Comparison of ENCODE assay signal across 8 mouse cellular contexts in genomic region chr11:5061413-5062139, GRCm38 (mm10). TPM values are rescaled to one million over a fixed set of nuclear protein-coding genes. Genes with fewer than 3 reads are reported as not detected.
DNase-seq lines count a peak whose midpoint lies in the region; ATAC-seq and TF ChIP-seq lines count a peak whose summit lies in the region.

No protein-coding gene starts in this region.

- DNase-seq in spleen, adult 12 weeks (ENCODE audit: low spot score): peak; percentile 37
- DNase-seq in spleen, postnatal 14 days (ENCODE audit: low spot score in 2 of 2): no peak
- DNase-seq in midbrain, postnatal 0 days (ENCODE audit: low spot score): peak; percentile 73
- DNase-seq in spleen, postnatal 4 days (ENCODE audit: low spot score in 2 of 2): peak; percentile 64 to 77

- TF ChIP-seq CTCF in midbrain, postnatal 0 days (IDR thresholded peaks at IDR 0.05): no peak

- H3K27ac ChIP-seq in heart, embryonic 12.5 days (ENCODE audit: poor library complexity, severe bottlenecking): no peak overlapping the region
- no peak overlapping the region for H3K27ac ChIP-seq in kidney, embryonic 16.5 days (ENCODE audit: low read length)
- no peak overlapping the region for H3K27ac ChIP-seq in limb, embryonic 15.5 days
- no peak overlapping the region for H3K27ac ChIP-seq in midbrain, postnatal 0 days (ENCODE audit: low read depth, low read length)

- H3K4me3 ChIP-seq in heart, embryonic 12.5 days: peak overlapping the region; percentile 46
- peak overlapping the region; percentile 32 for H3K4me3 ChIP-seq in kidney, embryonic 16.5 days (ENCODE audit: low read length)
- H3K4me3 ChIP-seq in limb, embryonic 15.5 days: peak overlapping the region; percentile 40
- peak overlapping the region; percentile 12; the same call in 1 of the 2 replicates for H3K4me3 ChIP-seq in midbrain, postnatal 0 days (ENCODE audit: low read depth, low read length)

- WGBS in heart, embryonic 12.5 days: 3% methylated on average over 62 of the region's 62 CpGs
- 2% methylated on average over 56 of the region's 62 CpGs for WGBS in kidney, embryonic 16.5 days
- WGBS in limb, embryonic 15.5 days: 3% methylated on average over 61 of the region's 62 CpGs
- WGBS in midbrain, postnatal 0 days: 8% methylated on average over 59 of the region's 62 CpGs

- peaks cover 75% of the 10 kb centered on the region for H3K27me3 ChIP-seq in heart, embryonic 12.5 days (replicated peaks)
- peaks cover 47% of the 10 kb centered on the region for H3K27me3 ChIP-seq in kidney, embryonic 16.5 days (ENCODE audit: insufficient read depth, low read length)
- peaks cover 72% of the 10 kb centered on the region for H3K27me3 ChIP-seq in limb, embryonic 15.5 days
- peaks cover 38% of the 10 kb centered on the region for H3K27me3 ChIP-seq in midbrain, postnatal 0 days (ENCODE audit: insufficient read depth, low read length)

- H3K4me1 ChIP-seq in heart, embryonic 12.5 days (replicated peaks): peaks cover 68% of the 10 kb centered on the region
- H3K4me1 ChIP-seq in kidney, embryonic 16.5 days (ENCODE audit: insufficient read depth, low read length): peaks cover 69% of the 10 kb centered on the region
- H3K4me1 ChIP-seq in limb, embryonic 15.5 days: peaks cover 77% of the 10 kb centered on the region
- peaks cover 18% of the 10 kb centered on the region; the same call in 1 of the 2 replicates for H3K4me1 ChIP-seq in midbrain, postnatal 0 days (ENCODE audit: insufficient read depth, low read length)

- 0 out of 2 replicates have a peak, but pooled peaks cover 8% of the 10 kb centered on the region for H3K36me3 ChIP-seq in heart, embryonic 12.5 days
- H3K36me3 ChIP-seq in kidney, embryonic 16.5 days (ENCODE audit: insufficient read depth, low read length): no peaks in the 10 kb centered on the region
- H3K36me3 ChIP-seq in limb, embryonic 15.5 days: peaks cover 6% of the 10 kb centered on the region
- H3K36me3 ChIP-seq in midbrain, postnatal 0 days (ENCODE audit: insufficient read depth, low read length): peaks cover 7% of the 10 kb centered on the region

- H3K9ac ChIP-seq in heart, embryonic 12.5 days: peak overlapping the region; percentile 60; the same call in 1 of the 2 replicates
- H3K9ac ChIP-seq in kidney, embryonic 16.5 days (replicated peaks; ENCODE audit: low read length): peak overlapping the region; percentile 55
- H3K9ac ChIP-seq in limb, embryonic 15.5 days: peak overlapping the region; percentile 35
- H3K9ac ChIP-seq in midbrain, postnatal 0 days (replicated peaks; ENCODE audit: low read length, poor library complexity, severe bottlenecking): peak overlapping the region; percentile 20; the same call in 1 of the 2 replicates

- H3K9me3 ChIP-seq in heart, embryonic 12.5 days (replicated peaks): no peaks in the 10 kb centered on the region
- no peaks in the 10 kb centered on the region for H3K9me3 ChIP-seq in kidney, embryonic 16.5 days (ENCODE audit: low read length)
- H3K9me3 ChIP-seq in limb, embryonic 15.5 days: no peaks in the 10 kb centered on the region
- no peaks in the 10 kb centered on the region for H3K9me3 ChIP-seq in midbrain, postnatal 0 days (ENCODE audit: low read length)

- peak overlapping the region; percentile 78 for H3K4me2 ChIP-seq in heart, embryonic 12.5 days
- peak overlapping the region; percentile 68 for H3K4me2 ChIP-seq in kidney, embryonic 16.5 days (replicated peaks; ENCODE audit: low read depth, low read length)
- H3K4me2 ChIP-seq in limb, embryonic 15.5 days: peak overlapping the region; percentile 78
- H3K4me2 ChIP-seq in midbrain, postnatal 0 days (ENCODE audit: low read depth, low read length, poor library complexity, severe bottlenecking): peak overlapping the region; percentile 46

- ATAC-seq in erythroid progenitor cell, adult 5-6 weeks (replicated peaks; ENCODE audit: low FRiP score, poor library complexity, severe bottlenecking): peak; percentile 20; the same call in 1 of the 2 replicates
- ATAC-seq in heart, embryonic 12.5 days (ENCODE audit: insufficient number of reproducible peaks, low FRiP score): peak; percentile 64
- peak; percentile 25 for ATAC-seq in kidney, embryonic 16.5 days (ENCODE audit: low FRiP score, low TSS enrichment)
- peak; percentile 43 for ATAC-seq in limb, embryonic 15.5 days (ENCODE audit: insufficient number of reproducible peaks, low FRiP score, low TSS enrichment, low read depth)
- no peak for ATAC-seq in midbrain, postnatal 0 days (ENCODE audit: low FRiP score)

RNA-seq across cellular contexts. Expression of gene Gas2l1, which starts 3.6 kb away (rescaled TPM):
- total RNA-seq in erythroid progenitor cell, adult 5-6 weeks (2015; ENCODE audit: low replicate concordance): 0.42 and 2.2 TPM in 2 replicates
- total RNA-seq in erythroid progenitor cell, adult 5-6 weeks (2017; ENCODE audit: low replicate concordance): 1.7 TPM in 1 of 2 replicates, not detected in the other
- polyA plus RNA-seq in heart, embryonic 12.5 days (2016; fragmentation: Nextera tagmentation; extraction: Ambion mirVana): 31.6 and 35.8 TPM in 2 replicates
- polyA plus RNA-seq in kidney, embryonic 16.5 days (2015; fragmentation: Nextera tagmentation; extraction: Ambion mirVana): 28.4 and 28.7 TPM in 2 replicates
- polyA plus RNA-seq in limb, embryonic 15.5 days (2015; fragmentation: Nextera tagmentation; extraction: Ambion mirVana): 32.3 and 34.4 TPM in 2 replicates
- 33.8 and 43.8 TPM in 2 replicates for total RNA-seq in midbrain, postnatal 0 days (2014; rRNA removed)
- polyA plus RNA-seq in midbrain, postnatal 0 days (2015; fragmentation: Nextera tagmentation; extraction: Ambion mirVana): 17.6 and 18.5 TPM in 2 replicates

RNA-seq across cellular contexts. Expression of gene Rasl10a, which starts 3.6 kb away (rescaled TPM):
- total RNA-seq in erythroid progenitor cell, adult 5-6 weeks (2015; ENCODE audit: low replicate concordance): not detected in 2 replicates
- 1.5 TPM in 1 of 2 replicates, not detected in the other for total RNA-seq in erythroid progenitor cell, adult 5-6 weeks (2017; ENCODE audit: low replicate concordance)
- 0.70 and 1.0 TPM in 2 replicates for polyA plus RNA-seq in heart, embryonic 12.5 days (2016; fragmentation: Nextera tagmentation; extraction: Ambion mirVana)
- polyA plus RNA-seq in kidney, embryonic 16.5 days (2015; fragmentation: Nextera tagmentation; extraction: Ambion mirVana): 2.9 and 3.0 TPM in 2 replicates
- 7.1 and 8.6 TPM in 2 replicates for polyA plus RNA-seq in limb, embryonic 15.5 days (2015; fragmentation: Nextera tagmentation; extraction: Ambion mirVana)
- total RNA-seq in midbrain, postnatal 0 days (2014; rRNA removed): 3.1 and 6.2 TPM in 2 replicates
- polyA plus RNA-seq in midbrain, postnatal 0 days (2015; fragmentation: Nextera tagmentation; extraction: Ambion mirVana): 3.6 and 4.6 TPM in 2 replicates

RNA-seq across cellular contexts. Expression of gene Rhbdd3, which starts 37.1 kb away (rescaled TPM):
- 2.2 and 23.5 TPM in 2 replicates for total RNA-seq in erythroid progenitor cell, adult 5-6 weeks (2015; ENCODE audit: low replicate concordance)
- 3.6 and 4.6 TPM in 2 replicates for total RNA-seq in erythroid progenitor cell, adult 5-6 weeks (2017; ENCODE audit: low replicate concordance)
- polyA plus RNA-seq in heart, embryonic 12.5 days (2016; fragmentation: Nextera tagmentation; extraction: Ambion mirVana): 26.5 and 28.4 TPM in 2 replicates
- 35.1 and 39.0 TPM in 2 replicates for polyA plus RNA-seq in kidney, embryonic 16.5 days (2015; fragmentation: Nextera tagmentation; extraction: Ambion mirVana)
- 23.1 and 26.1 TPM in 2 replicates for polyA plus RNA-seq in limb, embryonic 15.5 days (2015; fragmentation: Nextera tagmentation; extraction: Ambion mirVana)
- total RNA-seq in midbrain, postnatal 0 days (2014; rRNA removed): 48.0 and 67.1 TPM in 2 replicates
- 50.4 and 54.6 TPM in 2 replicates for polyA plus RNA-seq in midbrain, postnatal 0 days (2015; fragmentation: Nextera tagmentation; extraction: Ambion mirVana)

RNA-seq across cellular contexts. Expression of gene Ewsr1, which starts 37.5 kb away (rescaled TPM):
- total RNA-seq in erythroid progenitor cell, adult 5-6 weeks (2015; ENCODE audit: low replicate concordance): 242 and 276 TPM in 2 replicates
- total RNA-seq in erythroid progenitor cell, adult 5-6 weeks (2017; ENCODE audit: low replicate concordance): 439 and 531 TPM in 2 replicates
- polyA plus RNA-seq in heart, embryonic 12.5 days (2016; fragmentation: Nextera tagmentation; extraction: Ambion mirVana): 475 and 499 TPM in 2 replicates
- 859 and 884 TPM in 2 replicates for polyA plus RNA-seq in kidney, embryonic 16.5 days (2015; fragmentation: Nextera tagmentation; extraction: Ambion mirVana)
- 655 and 680 TPM in 2 replicates for polyA plus RNA-seq in limb, embryonic 15.5 days (2015; fragmentation: Nextera tagmentation; extraction: Ambion mirVana)
- 315 and 338 TPM in 2 replicates for total RNA-seq in midbrain, postnatal 0 days (2014; rRNA removed)
- 353 and 371 TPM in 2 replicates for polyA plus RNA-seq in midbrain, postnatal 0 days (2015; fragmentation: Nextera tagmentation; extraction: Ambion mirVana)

Comparison
In these comparisons a context has a peak if more than half of its experiments do, and no peak if none do; other contexts are left out.
1. DNase-seq: peak in spleen, adult 12 weeks (single experiment), midbrain, postnatal 0 days (single experiment) and spleen, postnatal 4 days (2 of 2); none in spleen, postnatal 14 days (0 of 2).
2. Peak in every context shown above with its lines, with median percentiles within 50 percentile points of each other: H3K4me2 ChIP-seq, H3K4me3 ChIP-seq and H3K9ac ChIP-seq.